In the genomic region with DNA sequence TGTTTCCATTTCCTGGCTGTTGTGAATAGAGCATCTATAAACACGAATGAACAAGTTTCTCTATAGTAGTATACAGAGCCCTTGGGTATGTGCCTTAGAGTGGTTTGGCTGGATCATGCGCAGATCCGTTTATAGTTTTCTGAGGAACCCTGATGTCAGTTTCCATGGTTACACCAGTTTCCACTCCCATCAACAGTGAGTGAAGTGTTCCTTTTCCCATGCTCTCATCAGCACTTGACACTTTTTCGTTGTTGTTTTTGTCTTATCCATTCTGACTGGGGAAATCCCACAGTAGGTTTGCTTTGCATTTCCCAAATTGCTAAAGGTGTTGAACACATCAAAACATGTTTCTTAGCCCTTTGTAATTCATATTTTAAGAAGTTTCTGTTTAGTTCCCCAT, we compare ENCODE assay signal across 13 mouse cellular contexts.
"Had no signal": no experiment of that assay in that cellular context is flagged by ENCODE, and none has a peak within 500 bp of the region (broad histone marks: within the 10 kb centered on the region; RNA-seq: fewer than 3 reads in every experiment).

No protein-coding gene starts in this region.

- ATAC-seq: lung, postnatal 0 days; midbrain, embryonic 15.5 days had no signal

- H3K4me2 ChIP-seq: kidney, embryonic 15.5 days; limb, embryonic 13.5 days; midbrain, embryonic 15.5 days; neural tube, embryonic 15.5 days had no signal

- H3K4me1 ChIP-seq: limb, embryonic 13.5 days; midbrain, embryonic 15.5 days; neural tube, embryonic 15.5 days had no signal

- H3K4me3 ChIP-seq: kidney, embryonic 15.5 days; limb, embryonic 13.5 days; midbrain, embryonic 15.5 days; neural tube, embryonic 15.5 days had no signal

- H3K9ac ChIP-seq: kidney, embryonic 15.5 days; limb, embryonic 13.5 days; liver, embryonic 14.5 days; midbrain, embryonic 15.5 days; neural tube, embryonic 15.5 days had no signal

- H3K36me3 ChIP-seq: kidney, embryonic 15.5 days; limb, embryonic 13.5 days; midbrain, embryonic 15.5 days; neural tube, embryonic 15.5 days had no signal

- DNase-seq: kidney, postnatal 14 days; left cerebral cortex, postnatal 4 days; lung, adult 2 months; lung, postnatal 36 days; right cerebral cortex, adult 18-20 months; right cerebral cortex, postnatal 25 days; thymus, postnatal 25 days had no signal

- H3K9me3 ChIP-seq: kidney, embryonic 15.5 days; limb, embryonic 13.5 days; midbrain, embryonic 15.5 days; neural tube, embryonic 15.5 days had no signal

- H3K27ac ChIP-seq: kidney, embryonic 15.5 days; limb, embryonic 13.5 days; liver, embryonic 14.5 days; midbrain, embryonic 15.5 days; neural tube, embryonic 15.5 days had no signal

- H3K27me3 ChIP-seq: kidney, embryonic 15.5 days; limb, embryonic 13.5 days; midbrain, embryonic 15.5 days; neural tube, embryonic 15.5 days had no signal
